Mouse (Mus musculus) CD4-positive helper T cell, adult 2 months (primary cell): ENCODE measurements around the gene Pla2g2d.
"Not testable (repeated sequence)": the region's sequence is repeated elsewhere in the genome, so short reads cannot be mapped to it uniquely, and the experiment has no call there.

ENCODE experiments used
- DNase-seq: peaks from one replicate; pipeline ENCODE4 v3.0.0-alpha.2; 2012; ENCODE audit warnings: low read depth, missing footprints, low spot score

The Pla2g2d gene

GRCm38 (mm10) chr4:138780300-138780699 lies 4.8 kb downstream of the Pla2g2d start:
- DNase-seq, result no peak

GRCm38 (mm10) chr4:138782098-138782497 lies 6.6 kb downstream of the Pla2g2d start:
- no peak for DNase-seq

GRCm38 (mm10) chr4:138785721-138786120 lies 10.2 kb downstream of the Pla2g2d start:
- no peak for DNase-seq

GRCm38 (mm10) chr4:138786141-138786540 lies 10.6 kb downstream of the Pla2g2d start:
- no peak for DNase-seq

GRCm38 (mm10) chr4:138788381-138788780 lies 12.8 kb downstream of the Pla2g2d start:
- DNase-seq, result no peak

GRCm38 (mm10) chr4:138791452-138791851 lies 15.9 kb downstream of the Pla2g2d start:
- DNase-seq, result no peak

- DNase-seq, result no peak
Observed at GRCm38 (mm10) chr4:138792599-138792998, 17.1 kb downstream of the Pla2g2d start.

GRCm38 (mm10) chr4:138793276-138793675 lies 17.7 kb downstream of the Pla2g2d start:
- DNase-seq, result no peak

GRCm38 (mm10) chr4:138794344-138794743 lies 18.8 kb downstream of the Pla2g2d start:
- DNase-seq, result no peak

- no peak for DNase-seq
Observed at GRCm38 (mm10) chr4:138796513-138797216, 21.1 kb downstream of the Pla2g2d start.

- no peak for DNase-seq
Observed at GRCm38 (mm10) chr4:138797217-138797570, 21.7 kb downstream of the Pla2g2d start.

GRCm38 (mm10) chr4:138800134-138800744 lies 24.7 kb downstream of the Pla2g2d start:
- DNase-seq, result no peak

- DNase-seq, result no peak
Observed at GRCm38 (mm10) chr4:138801631-138802030, 26.1 kb downstream of the Pla2g2d start.

GRCm38 (mm10) chr4:138802917-138803316 lies 27.4 kb downstream of the Pla2g2d start:
- DNase-seq, result no peak

- DNase-seq, result no peak
Observed at GRCm38 (mm10) chr4:138805248-138805647, 29.7 kb downstream of the Pla2g2d start.

- DNase-seq, result no peak
Observed at GRCm38 (mm10) chr4:138806160-138806559, 30.6 kb downstream of the Pla2g2d start.

- no peak for DNase-seq
Observed at GRCm38 (mm10) chr4:138806920-138807541, 31.5 kb downstream of the Pla2g2d start.

GRCm38 (mm10) chr4:138816166-138816565 lies 40.6 kb downstream of the Pla2g2d start:
- DNase-seq, result no peak

- no peak for DNase-seq
Observed at GRCm38 (mm10) chr4:138817736-138818135, 42.2 kb downstream of the Pla2g2d start.

- no peak for DNase-seq
Observed at GRCm38 (mm10) chr4:138819101-138819500, 43.6 kb downstream of the Pla2g2d start.

GRCm38 (mm10) chr4:138821036-138821435 lies 45.5 kb downstream of the Pla2g2d start:
- no peak for DNase-seq

GRCm38 (mm10) chr4:138824161-138824560 lies 48.6 kb downstream of the Pla2g2d start:
- not testable (repeated sequence) for DNase-seq

- no peak for DNase-seq
Observed at GRCm38 (mm10) chr4:138824660-138825059, 49.1 kb downstream of the Pla2g2d start.
